Mouse (Mus musculus): ENCODE measurements at regions not wholly inside any gene's neighbourhood (a gene's known extent, or its start where the extent isn't known, plus 50 kb on each side); places are given as distances from the start of the nearest gene placed in this dataset.

GRCm38 (mm10) chr1:51697265-51698192 is 218.3 kb downstream of the Myo1b start:
- CTCF ChIA-PET = no interaction called here

GRCm38 (mm10) chr1:51696471-51696870 is 218.2 kb upstream of the Nabp1 start:
- CTCF ChIA-PET = interaction anchor here (0.5 kb wide), 1 partner anchor 240 kb away, joined by 8 read pairs; no protein-coding TSS in a partner anchor

GRCm38 (mm10) chr1:51690878-51691277 is 212.7 kb upstream of the Nabp1 start:
- CTCF ChIA-PET = no interaction called here

- CTCF ChIA-PET = no interaction called here
Observed at GRCm38 (mm10) chr1:51689461-51690223, 211.4 kb upstream of the Nabp1 start.

GRCm38 (mm10) chr1:51688946-51689345 is 210.7 kb upstream of the Nabp1 start:
- CTCF ChIA-PET = no interaction called here

- CTCF ChIA-PET = no interaction called here
Observed at GRCm38 (mm10) chr1:51688224-51688545, 210.0 kb upstream of the Nabp1 start.

GRCm38 (mm10) chr1:51687484-51688223 is 209.4 kb upstream of the Nabp1 start:
- CTCF ChIA-PET = interaction anchor here (0.7 kb wide), 1 partner anchor 1320 kb away, joined by 5 read pairs; no protein-coding TSS in a partner anchor

- CTCF ChIA-PET = interaction anchor here (0.7 kb wide), 1 partner anchor 228 kb away, joined by 28 read pairs; no protein-coding TSS in a partner anchor
Observed at GRCm38 (mm10) chr1:51686759-51687158, 208.5 kb upstream of the Nabp1 start.

GRCm38 (mm10) chr1:51682273-51682672 is 204.0 kb upstream of the Nabp1 start:
- CTCF ChIA-PET = no interaction called here

GRCm38 (mm10) chr1:51681872-51682271 is 203.6 kb upstream of the Nabp1 start:
- CTCF ChIA-PET = no interaction called here

- CTCF ChIA-PET = no interaction called here
Observed at GRCm38 (mm10) chr1:51680725-51681124, 202.5 kb upstream of the Nabp1 start.

GRCm38 (mm10) chr1:51678290-51678928 is 200.2 kb upstream of the Nabp1 start:
- CTCF ChIA-PET = no interaction called here

- CTCF ChIA-PET = no interaction called here
Observed at GRCm38 (mm10) chr1:51677802-51678201, 199.6 kb upstream of the Nabp1 start.

- CTCF ChIA-PET = no interaction called here
Observed at GRCm38 (mm10) chr1:51671691-51672090, 193.5 kb upstream of the Nabp1 start.

GRCm38 (mm10) chr1:51671287-51671686 is 193.1 kb upstream of the Nabp1 start:
- CTCF ChIA-PET = no interaction called here

GRCm38 (mm10) chr1:51670009-51670408 is 191.8 kb upstream of the Nabp1 start:
- CTCF ChIA-PET = no interaction called here

GRCm38 (mm10) chr1:51668881-51669280 is 190.7 kb upstream of the Nabp1 start:
- CTCF ChIA-PET = no interaction called here

GRCm38 (mm10) chr1:51660531-51660930 is 182.3 kb upstream of the Nabp1 start:
- CTCF ChIA-PET = no interaction called here

- CTCF ChIA-PET = no interaction called here
Observed at GRCm38 (mm10) chr1:51657203-51657602, 179.0 kb upstream of the Nabp1 start.

- CTCF ChIA-PET = no interaction called here
Observed at GRCm38 (mm10) chr1:51650653-51650995, 172.4 kb upstream of the Nabp1 start.

GRCm38 (mm10) chr1:51649963-51650652 is 171.9 kb upstream of the Nabp1 start:
- CTCF ChIA-PET = no interaction called here
